Mouse (Mus musculus) kidney, embryonic 16.5 days (tissue): ENCODE results near the gene Gbgt1. TPM values are rescaled to one million over a fixed set of nuclear protein-coding genes. Genes with fewer than 3 reads are reported as not detected.
A peak's percentile ranks its signal among the peaks of the same experiment; 100 is the strongest.

ENCODE experiments used
- ATAC-seq: fragments of 200-750 bp; cut with Nextera tagmentation; 2 replicates; pipeline ENCODE4 v1.8.0; 2017; ENCODE audit warnings: moderate TSS enrichment; ENCODE audit not compliant: low FRiP score, low TSS enrichment
- H3K27ac ChIP-seq: fragments of 300-500 bp; sonication (generic); 2 replicates; pipeline ENCODE4 v1.5.1; 2014; ENCODE audit warnings: low read length
- H3K27me3 ChIP-seq: fragments of 300-500 bp; sonication (generic); 2 replicates; pipeline ENCODE4 v1.6.1; 2014; ENCODE audit warnings: low read length, control low read depth, mixed read lengths; ENCODE audit not compliant: insufficient read depth
- H3K36me3 ChIP-seq: fragments of 300-500 bp; sonication (generic); 2 replicates; pipeline ENCODE4 v1.6.1; 2014; ENCODE audit warnings: low read length, control low read depth, mixed read lengths; ENCODE audit not compliant: insufficient read depth
- H3K4me1 ChIP-seq: fragments of 300-500 bp; sonication (generic); 2 replicates; pipeline ENCODE4 v1.6.1; 2014; ENCODE audit warnings: low read length, control low read depth, mixed read lengths; ENCODE audit not compliant: insufficient read depth
- H3K4me2 ChIP-seq: fragments of 300-500 bp; sonication (generic); replicated peaks from 2 replicates; pipeline ENCODE4 v1.6.1; 2014; ENCODE audit warnings: low read depth, low read length
- H3K4me3 ChIP-seq: fragments of 300-500 bp; sonication (generic); 2 replicates; pipeline ENCODE4 v1.5.1; 2014; ENCODE audit warnings: mild to moderate bottlenecking, low read length
- H3K9ac ChIP-seq: fragments of 300-500 bp; sonication (generic); replicated peaks from 2 replicates; pipeline ENCODE4 v1.6.1; 2014; ENCODE audit warnings: low read length
- H3K9me3 ChIP-seq: fragments of 300-500 bp; sonication (generic); 2 replicates; pipeline ENCODE4 v1.6.1; 2016; ENCODE audit warnings: low read length, control low read depth
- WGBS: fragments of 180-500 bp; shearing (Covaris S2); extraction: QIAGEN DNeasy Blood & Tissue Kit; methylation state at CpG from one replicate; pipeline ENCODE4 v1.1.7; 2014; 5-methylcytosine and 5-hydroxymethylcytosine counted together
- polyA plus RNA-seq: library from polyadenylated mRNA; unstranded; fragments of >200 nt; fragmentation: Nextera tagmentation; extraction: Ambion mirVana; gene quantifications from 2 replicates; pipeline ENCODE4 v1.2.1, GENCODE M21; 2015

Gbgt1 gene
- polyA plus RNA-seq, 1 experiment from 2014 or later = 6.3 TPM

GRCm38 (mm10) chr2:28513431-28514370 lies 17.0 kb downstream of the Gbgt1 start:
- H3K4me1 ChIP-seq = peaks cover 19% of the 10 kb centered on the region
- peak; percentile 46 for ATAC-seq

GRCm38 (mm10) chr2:28514489-28514888 lies 17.8 kb downstream of the Gbgt1 start:
- H3K9me3 ChIP-seq = no peaks in the 10 kb centered on the region
- 13% methylated on average over 5 of the region's 5 CpGs for WGBS
- no peaks in the 10 kb centered on the region for H3K36me3 ChIP-seq
- peak overlapping the region; percentile 94 for H3K9ac ChIP-seq
- H3K4me1 ChIP-seq = peaks cover 19% of the 10 kb centered on the region
- no peak for ATAC-seq
- no peak overlapping the region for H3K27ac ChIP-seq
- H3K4me3 ChIP-seq = peak overlapping the region; percentile 71
- peak overlapping the region; percentile 96 for H3K4me2 ChIP-seq
- no peaks in the 10 kb centered on the region for H3K27me3 ChIP-seq

More at GRCm38 (mm10) chr2:28513431-28514370, 17.0 kb downstream of the Gbgt1 start:
- Histone ChIP-seq H3K9me3 (no peaks in the 10 kb centered on the region), H3K4me2 (peak overlapping the region; percentile 96), H3K27ac (peak overlapping the region; percentile 72), H3K27me3 (no peaks in the 10 kb centered on the region), H3K4me3 (peak overlapping the region; percentile 71), H3K36me3 (no peaks in the 10 kb centered on the region), H3K9ac (peak overlapping the region; percentile 94)
- WGBS = 3% methylated on average over 47 of the region's 47 CpGs

GRCm38 (mm10) chr2:28517206-28517909 lies 20.7 kb downstream of the Gbgt1 start:
- Histone ChIP-seq H3K27ac (no peak overlapping the region), H3K9me3 (no peaks in the 10 kb centered on the region), H3K4me3 (no peak overlapping the region), H3K9ac (no peak overlapping the region), H3K27me3 (no peaks in the 10 kb centered on the region), H3K4me2 (no peak overlapping the region), H3K36me3 (no peaks in the 10 kb centered on the region), H3K4me1 (peaks cover 19% of the 10 kb centered on the region)
- no peak for ATAC-seq
- WGBS = 40% methylated on average over 5 of the region's 5 CpGs

GRCm38 (mm10) chr2:28518231-28518630 lies 21.5 kb downstream of the Gbgt1 start:
- peaks cover 19% of the 10 kb centered on the region for H3K4me1 ChIP-seq

GRCm38 (mm10) chr2:28520581-28520980 lies 23.9 kb downstream of the Gbgt1 start:
- no peaks in the 10 kb centered on the region for H3K36me3 ChIP-seq
- H3K4me2 ChIP-seq = no peak overlapping the region
- no peak overlapping the region for H3K27ac ChIP-seq
- no peaks in the 10 kb centered on the region for H3K9me3 ChIP-seq
- ATAC-seq = no peak
- no peak overlapping the region for H3K9ac ChIP-seq
- H3K4me1 ChIP-seq = peaks cover 25% of the 10 kb centered on the region
- H3K27me3 ChIP-seq = no peaks in the 10 kb centered on the region
- WGBS = 81% methylated on average over 5 of the region's 5 CpGs
- H3K4me3 ChIP-seq = no peak overlapping the region

More at GRCm38 (mm10) chr2:28518231-28518630, 21.5 kb downstream of the Gbgt1 start:
- 59% methylated on average over 2 of the region's 2 CpGs for WGBS
- no peak overlapping the region for H3K4me2 ChIP-seq
- H3K9ac ChIP-seq = no peak overlapping the region
- no peaks in the 10 kb centered on the region for H3K9me3 ChIP-seq
- no peak overlapping the region for H3K27ac ChIP-seq
- no peak overlapping the region for H3K4me3 ChIP-seq
- H3K27me3 ChIP-seq = no peaks in the 10 kb centered on the region
- H3K36me3 ChIP-seq = no peaks in the 10 kb centered on the region
- no peak for ATAC-seq

GRCm38 (mm10) chr2:28521571-28522151 lies 25.0 kb downstream of the Gbgt1 start:
- ATAC-seq = no peak
- Histone ChIP-seq H3K4me1 (peaks cover 33% of the 10 kb centered on the region), H3K36me3 (no peaks in the 10 kb centered on the region), H3K4me2 (no peak overlapping the region), H3K27ac (no peak overlapping the region), H3K9ac (no peak overlapping the region), H3K27me3 (no peaks in the 10 kb centered on the region), H3K4me3 (no peak overlapping the region), H3K9me3 (no peaks in the 10 kb centered on the region)
- 77% methylated on average over 6 of the region's 6 CpGs for WGBS

- Histone ChIP-seq H3K27ac (no peak overlapping the region), H3K9me3 (no peaks in the 10 kb centered on the region), H3K4me1 (peaks cover 36% of the 10 kb centered on the region), H3K4me3 (no peak overlapping the region), H3K36me3 (no peaks in the 10 kb centered on the region), H3K9ac (no peak overlapping the region), H3K4me2 (no peak overlapping the region), H3K27me3 (no peaks in the 10 kb centered on the region)
- WGBS = 80% methylated on average over 4 of the region's 4 CpGs
- ATAC-seq = no peak
These were observed 25.5 kb downstream of the Gbgt1 start for GRCm38 (mm10) chr2:28522166-28522565.

GRCm38 (mm10) chr2:28523643-28524117 lies 27.0 kb downstream of the Gbgt1 start:
- no peak overlapping the region for H3K4me2 ChIP-seq
- H3K27me3 ChIP-seq = no peaks in the 10 kb centered on the region
- ATAC-seq = peak; percentile 76
- 26% methylated on average over 5 of the region's 5 CpGs for WGBS
- no peak overlapping the region for H3K4me3 ChIP-seq
- H3K9ac ChIP-seq = no peak overlapping the region
- H3K9me3 ChIP-seq = no peaks in the 10 kb centered on the region
- H3K36me3 ChIP-seq = no peaks in the 10 kb centered on the region
- peaks cover 36% of the 10 kb centered on the region for H3K4me1 ChIP-seq
- H3K27ac ChIP-seq = no peak overlapping the region

GRCm38 (mm10) chr2:28524406-28524805 lies 27.7 kb downstream of the Gbgt1 start:
- peaks cover 36% of the 10 kb centered on the region for H3K4me1 ChIP-seq
- H3K4me2 ChIP-seq = no peak overlapping the region
- no peaks in the 10 kb centered on the region for H3K27me3 ChIP-seq
- H3K9me3 ChIP-seq = no peaks in the 10 kb centered on the region
- no peak overlapping the region for H3K4me3 ChIP-seq
- WGBS = 82% methylated on average over 10 of the region's 10 CpGs
- ATAC-seq = no peak
- no peaks in the 10 kb centered on the region for H3K36me3 ChIP-seq
- H3K9ac ChIP-seq = no peak overlapping the region
- H3K27ac ChIP-seq = no peak overlapping the region
